Mouse (Mus musculus): ENCODE measurements around the gene Mto1. TPM values are rescaled to one million over a fixed set of nuclear protein-coding genes. Genes with fewer than 3 reads are reported as not detected.
A peak's percentile ranks its signal among the peaks of the same experiment; 100 is the strongest.
"Not testable (repeated sequence)": the region's sequence is repeated elsewhere in the genome, so short reads cannot be mapped to it uniquely, and the experiment has no call there.

Gene Mto1
- total RNA-seq, 2 experiments from 2014 or later: 23.6 to 29.8 TPM

DNA sequence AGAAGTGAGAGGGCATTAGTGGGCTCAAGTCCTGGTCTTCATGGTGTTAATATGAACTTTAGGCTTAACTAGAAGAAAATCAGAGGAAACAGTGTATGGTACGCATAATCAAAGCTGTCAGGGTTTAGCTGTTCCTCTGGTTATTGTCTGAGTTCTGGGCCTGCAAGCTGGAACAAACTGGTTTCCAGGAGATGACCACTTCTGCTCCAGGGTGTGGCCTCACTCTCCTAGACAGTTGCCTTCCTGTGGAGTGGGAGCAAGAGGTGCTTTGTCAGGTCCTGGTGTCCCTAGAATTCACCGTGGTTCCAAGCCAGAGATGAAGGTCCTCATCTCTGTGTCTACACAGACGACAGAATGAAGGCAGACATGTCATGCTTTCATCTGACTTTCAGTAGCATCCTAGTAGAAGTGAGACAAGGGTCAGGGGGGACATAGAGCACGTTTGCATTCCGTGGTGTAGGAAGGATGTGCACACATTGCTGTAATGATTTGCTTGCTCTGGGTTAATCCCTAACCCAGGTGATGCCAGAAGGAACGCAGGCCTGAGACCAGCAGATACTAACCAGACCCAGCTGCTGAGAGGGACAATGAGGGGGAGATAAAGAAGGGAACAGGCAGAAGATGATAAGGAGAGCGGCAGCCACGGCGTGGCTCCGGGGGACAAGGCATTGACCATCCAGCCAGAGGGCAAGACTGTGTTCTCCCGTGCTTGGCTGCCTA lies 58.2 kb downstream of the Mto1 start:
- DNase-seq: no peak

DNA sequence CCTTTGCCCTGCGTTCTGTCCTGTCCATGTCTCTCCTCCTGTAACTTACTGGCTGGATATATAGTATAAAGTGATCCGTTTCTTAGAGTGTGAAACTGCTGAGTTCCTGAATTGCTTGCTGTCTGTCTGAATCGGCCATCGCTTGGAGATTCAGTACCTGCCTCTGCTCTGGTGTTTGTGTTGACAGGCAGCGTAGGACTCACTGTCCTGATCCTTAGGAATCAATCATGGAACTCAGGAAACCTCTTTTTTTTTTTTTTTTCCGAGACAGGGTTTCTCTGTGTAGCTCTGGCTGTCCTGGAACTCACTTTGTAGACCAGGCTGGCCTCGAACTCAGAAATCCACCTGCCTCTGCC lies 58.7 kb downstream of the Mto1 start:
- no peak for DNase-seq

DNA sequence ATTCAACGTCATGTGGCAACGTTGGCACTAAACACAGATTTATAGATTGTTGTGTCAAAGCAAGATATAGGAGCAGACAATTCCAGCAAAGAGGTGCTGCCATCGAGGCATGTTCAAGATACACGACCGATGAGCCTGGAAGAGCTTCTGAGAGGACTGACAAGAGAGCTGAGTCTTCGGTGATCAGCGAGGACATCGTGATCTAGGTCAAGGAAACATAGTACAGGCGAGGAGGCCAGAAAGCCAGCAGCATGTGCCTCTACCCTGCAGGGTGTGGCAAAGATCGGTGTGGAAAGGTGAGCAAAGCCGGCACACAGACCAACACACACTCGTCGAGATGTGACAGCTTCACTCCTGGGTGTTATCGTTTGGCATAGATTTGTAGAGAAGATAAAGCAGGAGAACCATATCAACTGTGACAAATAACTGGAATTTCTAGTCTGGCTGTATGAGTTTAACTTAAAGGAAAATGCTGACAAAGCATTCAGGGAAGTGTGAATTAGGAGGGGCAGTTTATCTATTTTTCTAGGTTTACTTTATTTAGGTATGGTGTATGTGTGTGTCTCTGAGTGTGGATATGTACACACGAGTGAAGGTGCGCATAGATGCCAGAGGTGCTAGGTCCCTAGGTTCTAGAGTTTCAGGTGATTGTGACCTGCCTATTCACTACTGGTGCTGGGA lies 60.2 kb downstream of the Mto1 start:
- peak; percentile 34 for DNase-seq

DNA sequence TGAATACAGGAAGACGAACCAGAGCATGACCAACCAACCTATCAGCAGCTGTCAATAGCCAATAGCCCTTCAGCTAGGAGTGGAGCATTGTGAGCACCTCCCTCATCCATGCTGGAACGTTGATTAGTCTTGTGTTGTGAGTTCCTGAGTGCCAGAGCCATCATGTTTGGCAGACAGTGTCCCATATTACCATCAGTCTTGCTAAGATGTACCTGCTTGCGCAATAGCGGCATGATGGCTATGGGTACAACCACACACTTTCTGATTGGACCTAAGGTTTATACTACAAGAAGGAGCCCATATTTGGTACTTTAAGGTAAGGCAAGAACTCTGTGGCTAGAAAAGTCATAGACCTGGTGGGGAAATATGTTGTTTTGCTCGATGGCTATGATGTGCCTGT lies 63.7 kb downstream of the Mto1 start:
- no peak for DNase-seq

DNA sequence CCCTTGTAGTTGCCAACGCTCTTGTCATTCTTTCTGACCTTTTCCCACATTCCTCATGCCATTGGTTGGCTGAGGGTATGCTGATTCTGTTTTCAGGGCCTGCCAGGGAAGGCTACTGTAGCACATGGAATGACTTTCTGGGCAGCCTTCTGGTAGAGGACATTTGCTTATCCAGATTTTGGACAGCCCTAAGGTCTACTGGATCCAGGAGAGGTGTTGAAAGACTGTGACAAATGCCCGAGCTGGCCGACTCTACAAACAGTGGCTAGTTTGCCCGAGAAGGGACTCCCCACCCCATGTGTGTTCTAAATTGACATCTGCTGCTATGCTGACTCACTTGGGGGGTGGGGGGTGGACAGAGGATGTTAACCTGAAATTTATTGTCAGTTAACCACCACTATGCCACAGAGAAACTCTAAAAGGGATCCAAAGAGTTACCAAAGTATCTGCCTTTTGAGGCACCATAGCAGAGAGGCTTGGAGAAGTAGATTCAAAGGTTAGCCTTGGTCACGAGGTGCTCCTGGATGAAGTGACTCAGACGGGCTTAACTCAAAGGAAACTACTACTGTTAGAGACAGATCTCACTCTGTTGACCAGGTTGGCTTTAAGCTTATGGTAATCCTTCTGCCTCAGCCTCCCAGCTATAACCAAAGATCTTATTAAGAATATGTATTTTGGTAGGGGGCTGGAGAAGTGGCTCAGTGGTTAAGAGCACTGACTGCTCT lies 65.9 kb downstream of the Mto1 start:
- peak; percentile 56 for DNase-seq

DNA sequence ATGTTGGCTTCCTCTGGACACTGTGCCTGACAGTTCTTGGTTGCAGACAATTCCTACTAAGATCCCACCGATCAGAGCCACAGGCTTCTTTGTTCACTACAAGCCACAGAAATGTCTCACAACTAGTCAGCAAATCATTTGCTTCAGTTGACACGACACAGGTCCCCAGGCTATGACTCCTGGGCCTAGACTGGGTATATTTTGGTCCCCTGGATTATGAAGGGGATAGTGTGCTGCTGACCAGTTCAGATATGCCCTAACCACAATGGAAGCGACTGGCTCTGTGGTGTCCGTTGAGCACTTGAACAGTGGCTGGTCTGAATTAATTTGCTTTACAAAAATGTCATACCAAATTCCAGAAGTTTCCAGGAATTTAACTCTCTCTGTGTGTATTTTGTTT lies 66.7 kb downstream of the Mto1 start:
- no peak for DNase-seq

DNA sequence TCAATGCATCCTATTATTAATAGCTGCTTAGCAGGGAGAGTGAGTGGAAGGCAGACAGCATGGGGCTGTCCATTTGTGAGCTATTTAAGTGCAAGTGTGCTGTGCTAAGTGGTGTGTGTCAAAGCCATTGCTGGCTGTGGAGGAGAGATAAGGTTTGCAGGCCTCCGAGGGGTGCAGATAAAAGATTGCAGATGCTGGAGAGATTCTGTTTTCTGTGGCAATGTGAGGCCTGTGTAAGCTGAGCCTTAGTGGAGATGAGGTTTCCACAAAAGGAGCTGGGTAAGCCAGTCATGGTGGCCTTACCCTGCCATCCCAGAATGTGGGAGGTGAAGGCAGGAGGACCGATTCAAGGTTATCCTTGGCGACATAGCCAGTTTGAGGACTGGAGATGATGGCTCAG lies 68.1 kb downstream of the Mto1 start:
- DNase-seq: no peak

DNA sequence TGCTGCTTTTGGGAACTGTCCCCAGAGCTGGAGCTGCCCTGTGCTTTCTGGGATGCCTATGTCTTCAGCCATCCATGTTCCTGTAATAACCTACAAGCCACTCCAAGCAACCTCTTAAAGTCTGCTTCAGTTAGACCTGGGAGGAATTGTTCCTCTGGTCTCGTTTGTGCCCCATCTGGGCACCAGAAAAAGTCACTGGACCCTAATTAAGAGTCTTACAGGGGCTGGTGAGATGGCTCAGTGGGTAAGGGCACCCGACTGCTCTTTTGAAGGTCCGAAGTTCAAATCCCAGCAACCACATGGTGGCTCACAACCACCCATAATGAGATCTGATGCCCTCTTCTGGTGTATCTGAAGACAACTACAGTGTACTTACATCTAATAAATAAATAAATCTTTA lies 69.2 kb downstream of the Mto1 start:
- DNase-seq: not testable (repeated sequence)

DNA sequence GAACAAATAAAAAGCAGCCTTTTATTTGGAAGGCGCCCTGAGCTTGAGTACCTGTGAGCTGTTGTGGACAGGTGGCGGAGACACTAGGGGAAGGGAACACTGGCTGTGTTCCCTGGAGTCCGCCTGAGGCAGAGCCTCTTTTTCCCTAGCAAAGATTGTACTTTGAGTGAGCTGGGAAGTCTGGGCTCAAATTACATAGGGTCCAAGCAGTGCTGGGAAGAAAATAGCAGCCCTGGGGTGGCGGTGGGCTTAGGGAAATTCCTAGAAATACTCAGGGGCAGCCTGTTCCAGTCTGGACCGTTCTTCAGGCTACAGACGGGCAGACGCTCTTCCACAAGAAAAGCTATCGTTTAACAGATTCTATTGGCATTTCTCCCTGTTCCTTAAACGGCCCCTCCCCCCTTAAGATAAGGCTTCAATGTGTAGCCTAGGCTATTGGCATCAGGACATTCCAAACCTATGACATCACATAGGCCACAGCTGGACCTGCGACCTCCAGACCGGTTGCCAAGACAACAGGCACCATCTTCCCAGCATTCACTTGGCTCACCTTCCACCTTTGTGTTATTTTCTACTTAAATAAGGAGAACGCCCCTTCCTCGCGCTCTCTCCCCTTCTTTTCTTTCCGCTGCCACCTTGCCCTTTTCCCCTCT lies 72.2 kb downstream of the Mto1 start:
- peak; percentile 59 for DNase-seq

DNA sequence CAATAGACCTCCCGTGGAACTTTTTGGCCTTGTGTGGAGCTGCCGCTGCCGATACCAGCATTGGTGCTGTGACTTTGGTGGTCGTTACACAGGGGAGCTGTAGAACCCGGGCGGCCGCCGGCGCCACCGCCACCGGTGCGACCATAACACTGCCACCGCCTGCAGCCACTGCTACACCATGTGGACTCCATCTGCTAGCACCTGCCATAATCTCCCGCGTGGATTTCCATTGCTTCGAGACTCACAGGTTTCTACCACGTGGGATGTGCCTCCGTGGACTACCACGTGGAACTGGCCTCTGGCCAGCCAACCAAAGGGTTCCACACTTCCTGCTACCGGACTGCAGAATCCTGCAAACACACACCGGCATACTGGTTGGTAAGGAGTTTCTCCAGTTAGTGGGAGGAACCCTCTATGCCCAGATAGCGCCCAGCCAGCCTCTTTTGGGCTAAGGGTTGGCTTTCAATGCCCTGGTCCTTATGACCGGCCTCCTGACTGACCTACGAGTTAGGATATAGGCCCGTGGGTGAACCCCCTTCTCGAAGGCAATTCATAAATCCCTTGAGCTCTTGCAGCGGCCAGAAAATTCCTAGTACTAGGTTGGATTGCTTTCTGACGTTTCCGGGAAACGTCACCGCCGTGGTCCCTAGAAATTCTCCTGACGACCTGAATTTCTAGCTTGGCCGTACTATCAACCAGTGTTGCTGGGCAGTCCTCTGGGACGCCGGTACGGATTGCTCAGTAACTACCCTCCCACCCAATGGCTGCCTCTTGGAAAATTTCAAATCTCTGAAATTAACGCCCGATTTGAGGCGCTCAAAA lies 73.0 kb downstream of the Mto1 start:
- peak; percentile 74 for DNase-seq

DNA sequence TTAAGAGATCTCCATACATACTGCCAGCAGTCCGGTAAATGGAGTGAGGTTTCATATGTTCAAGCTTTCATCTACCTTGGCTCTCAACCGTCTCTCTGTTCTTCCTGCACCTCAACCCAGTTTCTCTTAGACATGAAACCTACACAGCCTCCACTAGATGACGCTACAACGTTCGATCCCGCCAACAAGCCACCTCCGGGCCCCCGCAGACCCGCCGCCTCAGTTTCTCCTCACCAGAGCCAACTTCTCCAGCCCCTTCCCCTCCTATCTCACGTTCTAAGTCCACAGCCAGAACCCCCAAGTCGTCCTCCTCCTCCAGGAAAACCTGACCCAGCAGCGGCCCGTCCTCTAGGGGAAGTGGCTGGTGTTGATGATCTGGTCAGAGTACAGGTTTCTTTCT lies 73.7 kb downstream of the Mto1 start:
- DNase-seq: peak; percentile 42

Small RNA genes lying within 50 kb of the gene (microRNA-seq; reads per million reads assigned to microRNA genes)
- gene Gm26377: not detected

Other genes starting within 250 kb of the Mto1 start
- 1 to 10 TPM in 1 of 2 experiments, under 1 TPM in 1; 0.82 to 1.3 TPM for gene Gsta1, start 217.6 kb upstream of the Mto1 start, total RNA-seq (2021)
- not detected for gene Gm3776, start 191.1 kb upstream of the Mto1 start, total RNA-seq (2021)
- not detected for gene Gm10639, start 158.3 kb upstream of the Mto1 start, total RNA-seq (2021)
- gene Omt2a, start 133.4 kb upstream of the Mto1 start, total RNA-seq (2021): not detected
- gene Omt2b, start 120.6 kb upstream of the Mto1 start, total RNA-seq (2021): not detected
- gene Gsta2, start 92.4 kb upstream of the Mto1 start, total RNA-seq (2021): 1 to 10 TPM; 1.8 to 7.9 TPM
- gene Dppa5a, start 80.0 kb upstream of the Mto1 start, total RNA-seq (2021): under 1 TPM in 1 of 2 experiments, not detected in 1; 0.51 TPM
- under 1 TPM in 1 of 2 experiments, not detected in 1; 0.18 TPM for gene Ooep, start 69.5 kb upstream of the Mto1 start, total RNA-seq (2021)
- gene Ddx43, start 52.4 kb upstream of the Mto1 start, total RNA-seq (2021): not detected
- gene Cgas, start 5.0 kb upstream of the Mto1 start, total RNA-seq (2021): 1 to 10 TPM; 1.3 to 1.8 TPM
- gene Gm17324, start 578 bp downstream of the Mto1 start, total RNA-seq (2021): under 1 TPM in 1 of 2 experiments, not detected in 1; 0.60 TPM
- 1,000 to 10,000 TPM; 6,172 to 6,732 TPM for gene Eef1a1, start 40.9 kb downstream of the Mto1 start, total RNA-seq (2021)
- 10 to 100 TPM; 10.2 to 11.2 TPM for gene Slc17a5, start 139.8 kb downstream of the Mto1 start, total RNA-seq (2021)
- gene Cd109, start 167.3 kb downstream of the Mto1 start, total RNA-seq (2021): 1 to 10 TPM; 7.4 to 7.6 TPM

Data from adrenal gland, postnatal 10 days (tissue).